Mouse (Mus musculus): ENCODE data around the gene Samd7.
"Not testable (repeated sequence)": the region's sequence is repeated elsewhere in the genome, so short reads cannot be mapped to it uniquely, and the experiment has no call there.

- TF ChIP-seq CTCF (IDR thresholded peaks at IDR 0.05; ENCODE audit: borderline replicate concordance, extremely low read depth, insufficient read depth, insufficient read length); POLR2A (IDR thresholded peaks at IDR 0.05; ENCODE audit: borderline replicate concordance, extremely low read depth, insufficient read depth, insufficient read length, poor library complexity, severe bottlenecking): not testable (repeated sequence)
Measured at GRCm38 (mm10) chr3:30699711-30700505, 46.2 kb upstream of the Samd7 start, which contains the start of gene Lrrc31.

All from brain, embryonic 14.5 days (tissue).